Mouse (Mus musculus): Measurements from ENCODE around the gene Klk1. TPM values are rescaled to one million over a fixed set of nuclear protein-coding genes. Genes with fewer than 3 reads are reported as not detected.

The Klk1 gene
- polyA plus RNA-seq, 1 experiment from 2014 or later: not detected

DNA sequence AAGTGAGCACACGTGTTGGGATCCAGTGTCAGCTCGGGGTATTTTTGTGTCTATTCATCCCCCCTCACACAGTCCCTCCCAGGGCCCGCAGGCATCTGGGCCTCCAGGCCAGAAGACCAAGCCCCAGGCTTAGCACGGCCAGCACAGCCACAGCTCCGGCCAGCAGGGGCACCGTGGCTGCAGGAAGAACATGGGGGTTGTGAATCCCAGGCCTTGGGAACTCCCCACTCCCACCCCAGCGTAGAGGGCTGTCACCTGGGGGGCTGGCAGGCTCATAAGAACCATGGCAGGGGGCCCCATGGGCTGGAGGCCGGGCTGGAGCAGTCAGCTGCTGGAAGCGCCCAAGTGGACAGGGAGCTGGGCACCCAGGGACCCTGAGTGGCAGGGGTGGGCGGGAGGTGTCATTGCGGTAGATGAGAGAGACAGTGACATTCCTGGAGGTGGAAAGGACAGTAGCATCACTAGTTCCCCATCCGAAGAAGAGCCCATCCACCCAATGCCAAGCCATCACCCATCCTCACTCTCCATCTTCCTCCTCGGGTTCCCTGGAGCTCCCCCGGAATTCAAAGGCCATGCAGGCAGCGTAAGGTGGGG is 28.0 kb downstream of the Klk1 start:
- Histone ChIP-seq H3K4me3 (no peak overlapping the region), H3K9ac (peak overlapping the region; percentile 41; the same call in 1 of the 2 replicates), H3K27ac (ENCODE audit: poor library complexity, severe bottlenecking) (no peak overlapping the region), H3K27me3 (replicated peaks) (no peaks in the 10 kb centered on the region), H3K4me2 (no peak overlapping the region), H3K36me3 (peaks cover 58% of the 10 kb centered on the region), H3K9me3 (replicated peaks) (no peaks in the 10 kb centered on the region), H3K4me1 (replicated peaks) (peaks cover 31% of the 10 kb centered on the region)
- ATAC-seq (ENCODE audit: insufficient number of reproducible peaks, low FRiP score): no peak
- 66% methylated on average over 15 of the region's 15 CpGs for WGBS

- Histone ChIP-seq H3K27ac (ENCODE audit: poor library complexity, severe bottlenecking) (0 out of 2 replicates have a peak overlapping the region, but pooled peaks have one; percentile 0), H3K4me3 (no peak overlapping the region), H3K9ac (no peak overlapping the region), H3K4me1 (replicated peaks) (peaks cover 19% of the 10 kb centered on the region), H3K4me2 (no peak overlapping the region), H3K9me3 (replicated peaks) (no peaks in the 10 kb centered on the region), H3K27me3 (replicated peaks) (no peaks in the 10 kb centered on the region), H3K36me3 (peaks cover 40% of the 10 kb centered on the region)
- no peak for ATAC-seq (ENCODE audit: insufficient number of reproducible peaks, low FRiP score)
- WGBS: 66% methylated on average over 6 of the region's 6 CpGs
Observed at GRCm38 (mm10) chr7:44254930-44255329, 29.8 kb downstream of the Klk1 start.

GRCm38 (mm10) chr7:44257278-44257677 is 32.1 kb downstream of the Klk1 start, which contains the start of gene Acp4:
Gene Acp4, minus strand, starts transcription at chr7:44257378.
- Histone ChIP-seq H3K4me3 (no peak within 1 kb of the TSS), H3K4me1 (replicated peaks) (peaks cover 16% of the 10 kb centered on the region), H3K27me3 (replicated peaks) (peaks cover 20% of the 10 kb centered on the region; the same call in 1 of the 2 replicates), H3K36me3 (peaks cover 21% of the 10 kb centered on the region), H3K9me3 (replicated peaks) (no peaks in the 10 kb centered on the region), H3K27ac (ENCODE audit: poor library complexity, severe bottlenecking) (no peak within 1 kb of the TSS), H3K4me2 (no peak within 1 kb of the TSS), H3K9ac (no peak within 1 kb of the TSS)
- WGBS: 64% methylated on average over 4 of the region's 4 CpGs
- no peak for ATAC-seq (ENCODE audit: insufficient number of reproducible peaks, low FRiP score)

DNA sequence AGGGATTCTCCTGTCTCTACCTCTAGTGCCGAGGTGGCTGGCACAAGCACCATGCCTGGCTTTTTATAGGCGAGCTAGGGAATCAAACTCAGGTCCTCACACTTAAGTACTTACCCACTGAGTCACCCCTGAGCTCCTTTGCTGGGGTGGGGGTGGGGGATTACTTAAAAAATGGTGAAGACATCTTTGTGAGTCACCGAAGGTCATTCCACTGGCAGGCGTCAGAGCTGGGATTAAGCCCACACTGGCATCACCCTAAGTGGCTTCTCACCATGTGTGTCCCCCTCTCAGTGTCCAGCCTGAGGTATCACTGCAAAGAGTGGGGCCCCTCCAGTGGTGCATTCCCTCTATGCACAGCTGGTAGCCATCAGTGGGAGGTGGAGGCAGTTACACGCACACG is 35.2 kb downstream of the Klk1 start:
- H3K27ac ChIP-seq (ENCODE audit: poor library complexity, severe bottlenecking): no peak overlapping the region
- H3K4me2 ChIP-seq: no peak overlapping the region
- 0 out of 2 replicates have a peak, but pooled peaks cover 3% of the 10 kb centered on the region for H3K4me1 ChIP-seq (replicated peaks)
- no peak overlapping the region for H3K9ac ChIP-seq
- no peaks in the 10 kb centered on the region for H3K9me3 ChIP-seq (replicated peaks)
- ATAC-seq (ENCODE audit: insufficient number of reproducible peaks, low FRiP score): no peak
- H3K36me3 ChIP-seq: no peaks in the 10 kb centered on the region
- H3K4me3 ChIP-seq: no peak overlapping the region
- H3K27me3 ChIP-seq (replicated peaks): peaks cover 44% of the 10 kb centered on the region
- 63% methylated on average over 6 of the region's 6 CpGs for WGBS

DNA sequence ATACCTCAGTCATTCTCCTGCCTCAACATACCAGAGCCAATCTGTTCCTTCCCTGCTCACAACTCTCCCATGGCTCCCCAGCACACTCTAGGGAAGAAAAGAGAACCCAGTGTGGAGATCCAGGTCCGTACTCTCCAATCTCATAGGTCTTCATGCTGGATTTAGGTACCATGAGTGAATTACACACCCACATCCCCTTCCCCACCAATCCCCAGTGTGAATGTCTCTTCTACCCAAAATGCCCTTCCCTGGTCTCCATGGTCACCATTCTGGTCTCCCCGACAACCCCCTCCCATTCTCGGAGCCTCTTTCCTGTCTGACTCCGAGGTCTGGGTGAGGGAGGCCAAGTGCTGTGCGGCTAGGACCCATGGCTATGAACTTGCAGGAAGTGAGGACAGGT is 36.0 kb downstream of the Klk1 start, which contains the start of gene Gm15517:
Gm15517 (plus strand) TSS at position 301 of the 400 bp plus-strand sequence.
- H3K4me2 ChIP-seq: no peak within 1 kb of the TSS

DNA sequence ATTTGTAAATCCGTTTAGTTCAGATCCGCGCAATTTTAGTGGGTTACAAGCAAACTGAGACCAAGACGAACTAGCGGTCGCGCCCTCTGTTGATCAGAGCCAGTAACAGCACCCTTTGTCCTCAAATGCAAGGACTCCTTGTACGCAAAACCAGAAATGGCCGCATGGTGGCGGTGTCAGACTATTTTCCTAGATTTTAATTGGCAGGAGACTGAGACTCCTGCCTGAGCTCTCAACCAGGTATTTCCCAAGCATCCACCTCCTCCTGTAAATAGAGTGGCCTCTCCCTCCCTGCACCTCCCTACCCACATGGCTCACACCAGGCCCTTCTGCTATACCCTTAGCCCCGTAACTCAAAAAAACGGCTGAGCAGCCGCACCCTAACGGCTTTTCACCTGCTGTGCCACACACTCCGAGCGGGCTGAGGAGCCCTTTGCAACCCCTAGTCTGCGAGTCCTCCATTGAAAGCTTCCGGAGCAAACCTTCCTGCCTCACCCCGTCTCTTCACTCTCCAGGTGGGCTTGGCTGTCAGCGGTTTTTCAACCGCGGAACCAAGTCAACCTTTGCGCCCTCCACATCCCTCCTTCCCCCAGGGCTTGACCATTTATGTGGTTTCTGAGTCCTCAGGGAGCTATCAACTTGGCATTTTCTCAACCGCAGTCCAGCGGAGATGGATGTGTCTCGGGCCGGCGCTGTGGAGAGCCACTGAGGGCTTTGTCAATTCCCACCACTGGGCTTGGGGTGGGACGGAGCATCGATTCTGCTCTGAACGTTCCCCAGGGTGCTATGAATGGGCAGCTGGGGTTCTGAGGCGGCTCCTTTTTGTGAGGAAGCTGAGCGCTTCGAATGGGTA is 37.9 kb downstream of the Klk1 start:
- Histone ChIP-seq H3K9ac (no peak overlapping the region), H3K4me2 (peak overlapping the region; percentile 47), H3K9me3 (replicated peaks) (no peaks in the 10 kb centered on the region), H3K27me3 (replicated peaks) (peaks cover 62% of the 10 kb centered on the region), H3K4me1 (replicated peaks) (0 out of 2 replicates have a peak, but pooled peaks cover 3% of the 10 kb centered on the region), H3K4me3 (no peak overlapping the region), H3K36me3 (no peaks in the 10 kb centered on the region), H3K27ac (ENCODE audit: poor library complexity, severe bottlenecking) (no peak overlapping the region)
- 0 out of 2 replicates have a peak, but pooled peaks have one; percentile 4 for ATAC-seq (ENCODE audit: insufficient number of reproducible peaks, low FRiP score)
- WGBS: 4% methylated on average over 34 of the region's 34 CpGs

More for the DNA sequence above, 36.0 kb downstream of the Klk1 start, which contains the start of gene Gm15517:
- peaks cover 50% of the 10 kb centered on the region for H3K27me3 ChIP-seq (replicated peaks)
- H3K4me3 ChIP-seq: no peak within 1 kb of the TSS
- WGBS: 58% methylated on average over 5 of the region's 5 CpGs
- 0 out of 2 replicates have a peak, but pooled peaks cover 3% of the 10 kb centered on the region for H3K4me1 ChIP-seq (replicated peaks)
- ATAC-seq (ENCODE audit: insufficient number of reproducible peaks, low FRiP score): no peak
- no peaks in the 10 kb centered on the region for H3K9me3 ChIP-seq (replicated peaks)
- H3K27ac ChIP-seq (ENCODE audit: poor library complexity, severe bottlenecking): no peak within 1 kb of the TSS
- H3K36me3 ChIP-seq: no peaks in the 10 kb centered on the region
- H3K9ac ChIP-seq: no peak within 1 kb of the TSS

DNA sequence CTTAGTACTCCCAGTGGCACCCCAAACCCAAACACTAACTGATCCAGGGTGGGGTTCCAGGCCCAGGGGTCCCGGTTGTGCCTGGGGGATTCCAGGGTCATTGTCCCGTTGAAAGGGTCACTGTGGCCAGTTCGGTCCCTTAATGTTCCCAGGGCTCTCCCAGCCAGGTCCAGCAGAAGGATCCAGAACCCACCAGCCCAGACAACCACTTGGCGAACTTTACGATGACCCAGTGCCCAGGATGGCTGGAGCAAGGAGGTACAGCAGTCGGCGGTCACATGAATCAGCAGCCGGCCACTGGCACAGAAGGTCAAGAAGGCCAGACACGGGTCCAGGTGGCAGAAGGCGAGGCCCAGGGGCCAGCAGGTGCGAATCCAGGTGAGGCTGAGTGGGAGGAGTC is 43.0 kb downstream of the Klk1 start:
- peaks cover 72% of the 10 kb centered on the region for H3K27me3 ChIP-seq (replicated peaks)
- H3K27ac ChIP-seq (ENCODE audit: poor library complexity, severe bottlenecking): no peak overlapping the region
- H3K4me3 ChIP-seq: no peak overlapping the region
- H3K9me3 ChIP-seq (replicated peaks): no peaks in the 10 kb centered on the region
- H3K4me1 ChIP-seq (replicated peaks): 0 out of 2 replicates have a peak, but pooled peaks cover under 1% of the 10 kb centered on the region
- no peak overlapping the region for H3K4me2 ChIP-seq
- WGBS: 78% methylated on average over 11 of the region's 11 CpGs
- no peak overlapping the region for H3K9ac ChIP-seq
- no peak for ATAC-seq (ENCODE audit: insufficient number of reproducible peaks, low FRiP score)
- H3K36me3 ChIP-seq: no peaks in the 10 kb centered on the region

- WGBS: 72% methylated on average over 2 of the region's 2 CpGs
- Histone ChIP-seq H3K4me1 (replicated peaks) (no peaks in the 10 kb centered on the region), H3K4me2 (no peak overlapping the region), H3K27ac (ENCODE audit: poor library complexity, severe bottlenecking) (no peak overlapping the region), H3K36me3 (no peaks in the 10 kb centered on the region), H3K9ac (no peak overlapping the region), H3K27me3 (replicated peaks) (peaks cover 72% of the 10 kb centered on the region), H3K9me3 (replicated peaks) (no peaks in the 10 kb centered on the region), H3K4me3 (no peak overlapping the region)
- ATAC-seq (ENCODE audit: insufficient number of reproducible peaks, low FRiP score): no peak
Observed at GRCm38 (mm10) chr7:44269397-44269796, 44.2 kb downstream of the Klk1 start.

DNA sequence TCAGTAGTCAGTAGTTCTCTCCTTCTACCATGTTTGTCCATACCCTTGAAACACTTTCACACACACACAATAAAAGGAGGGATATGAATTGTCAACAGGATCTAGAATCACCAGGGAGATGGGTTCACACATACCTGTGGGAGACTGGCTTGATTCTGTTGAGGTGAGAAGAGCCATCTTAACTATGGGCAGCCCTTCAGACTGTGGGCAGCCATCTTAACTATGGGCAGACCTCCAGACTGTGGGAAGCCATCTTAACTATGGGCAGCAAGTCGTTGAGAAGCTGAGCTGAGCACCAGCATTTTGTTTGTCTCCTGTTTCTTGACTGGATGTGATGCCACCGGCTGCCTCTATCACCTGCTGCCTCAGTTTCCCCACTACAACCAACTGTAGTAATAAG is 46.1 kb downstream of the Klk1 start:
- Histone ChIP-seq H3K4me3 (no peak overlapping the region), H3K27me3 (replicated peaks) (peaks cover 76% of the 10 kb centered on the region), H3K4me2 (no peak overlapping the region), H3K36me3 (no peaks in the 10 kb centered on the region), H3K9me3 (replicated peaks) (no peaks in the 10 kb centered on the region), H3K4me1 (replicated peaks) (no peaks in the 10 kb centered on the region), H3K9ac (no peak overlapping the region), H3K27ac (ENCODE audit: poor library complexity, severe bottlenecking) (no peak overlapping the region)
- WGBS: 64% methylated on average over 2 of the region's 2 CpGs
- no peak for ATAC-seq (ENCODE audit: insufficient number of reproducible peaks, low FRiP score)

DNA sequence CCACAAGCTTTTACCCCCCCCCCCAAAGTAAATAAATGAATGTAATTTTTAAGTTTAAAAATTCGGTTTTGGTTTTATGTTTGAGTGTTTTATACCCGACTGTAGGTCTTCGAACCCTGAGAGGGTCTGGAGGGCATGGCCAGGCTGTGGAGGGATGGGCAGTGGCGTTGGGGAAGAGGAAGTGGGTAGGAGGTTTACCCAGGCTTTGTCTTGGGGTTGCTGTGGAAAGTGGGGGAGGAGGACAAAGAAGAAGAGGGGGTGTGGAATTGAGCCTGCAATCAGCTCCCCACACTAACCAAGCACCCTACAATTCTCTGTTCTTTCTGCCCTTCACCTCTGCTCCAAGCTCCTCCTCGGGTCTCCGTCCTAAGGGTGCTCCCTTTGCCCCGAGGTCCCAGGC is 47.4 kb downstream of the Klk1 start:
- WGBS: 83% methylated on average over 7 of the region's 7 CpGs
- H3K27ac ChIP-seq (ENCODE audit: poor library complexity, severe bottlenecking): no peak overlapping the region

DNA sequence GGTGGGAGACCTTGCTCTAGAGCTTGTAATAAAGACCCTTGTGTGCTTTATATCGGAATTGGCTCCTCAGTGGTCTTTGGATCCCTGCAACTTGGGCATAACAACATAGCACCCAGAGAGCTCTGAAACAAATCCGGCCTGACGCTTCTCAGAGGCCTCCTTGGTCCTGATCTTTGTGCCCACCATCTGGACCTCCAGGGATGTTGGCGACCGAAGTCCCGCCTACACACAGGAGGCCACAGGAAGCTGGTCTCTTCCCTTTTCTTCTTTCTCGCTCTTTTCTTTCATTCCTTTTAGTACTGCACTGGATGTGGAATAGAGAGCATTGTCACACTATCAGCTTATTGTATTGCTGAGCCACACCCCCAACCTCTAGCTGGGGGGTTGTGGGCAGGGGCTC is 48.3 kb downstream of the Klk1 start:
- Histone ChIP-seq H3K27me3 (replicated peaks) (peaks cover 59% of the 10 kb centered on the region), H3K4me2 (no peak overlapping the region), H3K4me3 (no peak overlapping the region), H3K27ac (ENCODE audit: poor library complexity, severe bottlenecking) (no peak overlapping the region), H3K4me1 (replicated peaks) (no peaks in the 10 kb centered on the region), H3K36me3 (no peaks in the 10 kb centered on the region), H3K9ac (no peak overlapping the region), H3K9me3 (replicated peaks) (no peaks in the 10 kb centered on the region)
- 71% methylated on average over 7 of the region's 7 CpGs for WGBS
- no peak for ATAC-seq (ENCODE audit: insufficient number of reproducible peaks, low FRiP score)

More for the DNA sequence above, 47.4 kb downstream of the Klk1 start:
- ATAC-seq (ENCODE audit: insufficient number of reproducible peaks, low FRiP score): no peak
- H3K4me3 ChIP-seq: no peak overlapping the region
- no peaks in the 10 kb centered on the region for H3K4me1 ChIP-seq (replicated peaks)
- no peak overlapping the region for H3K4me2 ChIP-seq
- no peaks in the 10 kb centered on the region for H3K36me3 ChIP-seq
- H3K27me3 ChIP-seq (replicated peaks): peaks cover 68% of the 10 kb centered on the region
- H3K9ac ChIP-seq: no peak overlapping the region
- no peaks in the 10 kb centered on the region for H3K9me3 ChIP-seq (replicated peaks)

All from heart, embryonic 12.5 days (tissue).